ENCODE assay signal across 19 mouse cellular contexts in the genomic region with DNA sequence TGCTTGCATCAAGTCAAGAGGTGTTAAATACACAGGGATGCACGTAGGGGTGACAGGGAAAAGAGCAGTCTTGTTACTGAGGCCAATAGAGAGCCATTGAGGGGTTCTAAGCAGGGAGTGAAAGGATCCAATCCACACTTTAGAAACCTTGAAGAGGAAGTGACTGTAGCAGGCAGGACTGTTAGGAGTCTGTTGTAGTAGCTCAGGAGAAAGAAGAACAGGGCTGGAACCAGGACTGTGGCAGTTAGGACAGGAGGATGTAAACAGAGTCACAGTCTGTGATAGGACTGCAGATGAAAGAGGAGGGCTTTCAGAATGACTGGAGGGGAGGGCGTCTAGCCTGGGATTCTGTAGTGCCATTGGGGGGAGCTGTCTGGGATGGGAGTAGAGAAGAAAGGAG. TPM values are rescaled to one million over a fixed set of nuclear protein-coding genes. Genes with fewer than 3 reads are reported as not detected.
DNase-seq lines count a peak whose midpoint lies in the region; ATAC-seq and TF ChIP-seq lines count a peak whose summit lies in the region.
"Had no signal": no experiment of that assay in that cellular context is flagged by ENCODE, and none has a peak within 500 bp of the region (broad histone marks: within the 10 kb centered on the region; RNA-seq: fewer than 3 reads in every experiment).

No protein-coding gene starts in this region.

- intact Hi-C loops in heart, postnatal 36 days (cut with DNase I) = no loop called here

- H3K27me3 ChIP-seq in forebrain, embryonic 13.5 days = no peaks in the 10 kb centered on the region
- no peaks in the 10 kb centered on the region for H3K27me3 ChIP-seq in forebrain, embryonic 10.5 days (ENCODE audit: poor library complexity, severe bottlenecking)
- no peaks in the 10 kb centered on the region for H3K27me3 ChIP-seq in heart, embryonic 15.5 days
- H3K27me3 ChIP-seq in stomach, embryonic 16.5 days (ENCODE audit: control insufficient read depth, insufficient read depth, low read length) = no peaks in the 10 kb centered on the region
- no peaks in the 10 kb centered on the region for H3K27me3 ChIP-seq in stomach, postnatal 0 days (ENCODE audit: control insufficient read depth, insufficient read depth, low read length)
- H3K27me3 ChIP-seq: embryonic facial prominence, embryonic 12.5 days; forebrain, embryonic 12.5 days; intestine, embryonic 15.5 days had no signal

- TF ChIP-seq EP300 in stomach, postnatal 0 days (optimal IDR thresholded peaks at IDR 0.05) = no peak

- no peak for DNase-seq in forebrain, embryonic 10.5 days (ENCODE audit: extremely low spot score, low spot score)
- DNase-seq in heart, postnatal 36 days = no peak
- no peak for DNase-seq in stomach, postnatal 0 days (ENCODE audit: low spot score)
- DNase-seq in left cerebral cortex, adult 11 months (ENCODE audit: low spot score) = no peak
- DNase-seq: adrenal gland, postnatal 10 days; cerebellum, adult 18-20 months; cerebellum, postnatal 14 days; forebrain, postnatal 0 days; gastrocnemius, postnatal 36 days; heart, adult 18-20 months; heart, postnatal 14 days had no signal

- H3K4me2 ChIP-seq in forebrain, embryonic 13.5 days = no peak overlapping the region
- H3K4me2 ChIP-seq in heart, embryonic 15.5 days = no peak overlapping the region
- no peak overlapping the region for H3K4me2 ChIP-seq in stomach, embryonic 16.5 days (ENCODE audit: low read depth, low read length)
- no peak overlapping the region for H3K4me2 ChIP-seq in stomach, postnatal 0 days (replicated peaks; ENCODE audit: low read depth)
- H3K4me2 ChIP-seq: embryonic facial prominence, embryonic 12.5 days; forebrain, embryonic 12.5 days; hindbrain, embryonic 14.5 days; intestine, embryonic 15.5 days had no signal

- H3K4me3 ChIP-seq in forebrain, embryonic 13.5 days = no peak overlapping the region
- no peak overlapping the region for H3K4me3 ChIP-seq in forebrain, embryonic 10.5 days
- no peak overlapping the region for H3K4me3 ChIP-seq in heart, embryonic 15.5 days
- H3K4me3 ChIP-seq in stomach, embryonic 16.5 days (replicated peaks; ENCODE audit: low read length) = no peak overlapping the region
- no peak overlapping the region for H3K4me3 ChIP-seq in stomach, postnatal 0 days (ENCODE audit: low read depth, low read length)
- H3K4me3 ChIP-seq: embryonic facial prominence, embryonic 12.5 days; forebrain, embryonic 12.5 days; hindbrain, embryonic 10.5 days; intestine, embryonic 15.5 days had no signal

- H3K4me1 ChIP-seq in forebrain, embryonic 13.5 days = peaks cover 40% of the 10 kb centered on the region
- H3K4me1 ChIP-seq in forebrain, embryonic 10.5 days = peaks cover 42% of the 10 kb centered on the region
- H3K4me1 ChIP-seq in heart, embryonic 15.5 days (replicated peaks) = peaks cover 37% of the 10 kb centered on the region
- H3K4me1 ChIP-seq in stomach, embryonic 16.5 days (ENCODE audit: control insufficient read depth, insufficient read depth, low read length) = peaks cover 26% of the 10 kb centered on the region
- peaks cover 18% of the 10 kb centered on the region for H3K4me1 ChIP-seq in stomach, postnatal 0 days (replicated peaks; ENCODE audit: control insufficient read depth, insufficient read depth)

- TF ChIP-seq CTCF in stomach, postnatal 0 days (IDR thresholded peaks at IDR 0.05; ENCODE audit: low read depth) = no peak

- 0 out of 2 replicates have a peak overlapping the region, but pooled peaks have one; percentile 22 for H3K27ac ChIP-seq in forebrain, embryonic 13.5 days
- no peak overlapping the region for H3K27ac ChIP-seq in forebrain, embryonic 10.5 days
- peak overlapping the region; percentile 65; the same call in 1 of the 2 replicates for H3K27ac ChIP-seq in heart, embryonic 15.5 days
- 0 out of 2 replicates have a peak overlapping the region, but pooled peaks have one; percentile 6 for H3K27ac ChIP-seq in stomach, embryonic 16.5 days (ENCODE audit: low read length)
- no peak overlapping the region for H3K27ac ChIP-seq in stomach, postnatal 0 days (replicated peaks)
- H3K27ac ChIP-seq: embryonic facial prominence, embryonic 12.5 days; forebrain, embryonic 12.5 days; hindbrain, embryonic 10.5 days; hindbrain, embryonic 14.5 days; intestine, embryonic 15.5 days had no signal

- H3K9ac ChIP-seq in forebrain, embryonic 13.5 days = no peak overlapping the region
- no peak overlapping the region for H3K9ac ChIP-seq in heart, embryonic 15.5 days
- no peak overlapping the region for H3K9ac ChIP-seq in stomach, embryonic 16.5 days (ENCODE audit: low read length)
- H3K9ac ChIP-seq in stomach, postnatal 0 days (ENCODE audit: low read length) = no peak overlapping the region
- H3K9ac ChIP-seq: embryonic facial prominence, embryonic 12.5 days; forebrain, embryonic 12.5 days; forebrain, postnatal 0 days; hindbrain, embryonic 14.5 days; intestine, embryonic 15.5 days had no signal

- no peaks in the 10 kb centered on the region for H3K9me3 ChIP-seq in forebrain, embryonic 13.5 days (replicated peaks)
- peaks cover 7% of the 10 kb centered on the region; the same call in 1 of the 2 replicates for H3K9me3 ChIP-seq in forebrain, embryonic 10.5 days
- H3K9me3 ChIP-seq in heart, embryonic 15.5 days (replicated peaks) = no peaks in the 10 kb centered on the region
- H3K9me3 ChIP-seq in stomach, embryonic 16.5 days (replicated peaks; ENCODE audit: control insufficient read depth, low read length) = no peaks in the 10 kb centered on the region
- no peaks in the 10 kb centered on the region for H3K9me3 ChIP-seq in stomach, postnatal 0 days (ENCODE audit: control insufficient read depth, low read length)
- H3K9me3 ChIP-seq: embryonic facial prominence, embryonic 12.5 days; forebrain, embryonic 12.5 days; hindbrain, embryonic 10.5 days; intestine, embryonic 15.5 days had no signal

- no peak for ATAC-seq in forebrain, embryonic 13.5 days
- no peak for ATAC-seq in heart, embryonic 15.5 days (replicated peaks; ENCODE audit: insufficient number of reproducible peaks, insufficient read depth, low FRiP score, low read depth)
- no peak for ATAC-seq in stomach, embryonic 16.5 days (ENCODE audit: insufficient read depth, low FRiP score)
- no peak for ATAC-seq in stomach, postnatal 0 days (ENCODE audit: low FRiP score, low TSS enrichment)
- ATAC-seq: forebrain, postnatal 0 days; intestine, embryonic 15.5 days had no signal

- WGBS in forebrain, embryonic 13.5 days = 45% methylated on average over 2 of the region's 2 CpGs
- WGBS in forebrain, embryonic 10.5 days = 51% methylated on average over 2 of the region's 2 CpGs
- 31% methylated on average over 2 of the region's 2 CpGs for WGBS in heart, embryonic 15.5 days
- 44% methylated on average over 2 of the region's 2 CpGs for WGBS in stomach, embryonic 16.5 days
- WGBS in stomach, postnatal 0 days = 48% methylated on average over 2 of the region's 2 CpGs

- H3K36me3 ChIP-seq in forebrain, embryonic 13.5 days (ENCODE audit: poor library complexity, severe bottlenecking) = peaks cover 30% of the 10 kb centered on the region
- peaks cover 33% of the 10 kb centered on the region for H3K36me3 ChIP-seq in forebrain, embryonic 10.5 days (replicated peaks)
- H3K36me3 ChIP-seq in heart, embryonic 15.5 days = peaks cover 5% of the 10 kb centered on the region; the same call in 1 of the 2 replicates
- no peaks in the 10 kb centered on the region for H3K36me3 ChIP-seq in stomach, embryonic 16.5 days (ENCODE audit: control insufficient read depth, insufficient read depth, low read length)
- H3K36me3 ChIP-seq in stomach, postnatal 0 days (ENCODE audit: control insufficient read depth, insufficient read depth, low read length) = no peaks in the 10 kb centered on the region
- H3K36me3 ChIP-seq: intestine, embryonic 15.5 days had no signal

RNA-seq across cellular contexts. Expression of a gene that starts 14.1 kb away (rescaled TPM):
- polyA plus RNA-seq in forebrain, embryonic 13.5 days (2015; fragmentation: Nextera tagmentation; extraction: Ambion mirVana) = 15.5 and 15.9 TPM in 2 replicates
- 13.6 and 13.7 TPM in 2 replicates for polyA plus RNA-seq in forebrain, embryonic 10.5 days (2016; fragmentation: Nextera tagmentation; extraction: Ambion mirVana)
- 8.0 and 9.7 TPM in 2 replicates for polyA plus RNA-seq in heart, embryonic 15.5 days (2015; fragmentation: Nextera tagmentation; extraction: Ambion mirVana)
- 10 to 100 TPM; 17.9 to 20.4 TPM for total RNA-seq in heart, postnatal 36 days (2021)
- polyA plus RNA-seq in stomach, embryonic 16.5 days (2015; fragmentation: Nextera tagmentation; extraction: Ambion mirVana) = 8.5 and 9.3 TPM in 2 replicates
- polyA plus RNA-seq in stomach, postnatal 0 days (2015; fragmentation: Nextera tagmentation; extraction: Ambion mirVana) = 4.2 and 4.7 TPM in 2 replicates

RNA-seq across cellular contexts. Expression of a gene that starts 29.2 kb away (rescaled TPM):
- 44.8 and 46.3 TPM in 2 replicates for polyA plus RNA-seq in forebrain, embryonic 13.5 days (2015; fragmentation: Nextera tagmentation; extraction: Ambion mirVana)
- 38.5 and 38.8 TPM in 2 replicates for polyA plus RNA-seq in forebrain, embryonic 10.5 days (2016; fragmentation: Nextera tagmentation; extraction: Ambion mirVana)
- 22.2 and 27.3 TPM in 2 replicates for polyA plus RNA-seq in heart, embryonic 15.5 days (2015; fragmentation: Nextera tagmentation; extraction: Ambion mirVana)
- 10 to 100 TPM; 25.3 to 29.9 TPM for total RNA-seq in heart, postnatal 36 days (2021)
- 32.1 and 33.7 TPM in 2 replicates for polyA plus RNA-seq in stomach, embryonic 16.5 days (2015; fragmentation: Nextera tagmentation; extraction: Ambion mirVana)
- 11.1 and 11.3 TPM in 2 replicates for polyA plus RNA-seq in stomach, postnatal 0 days (2015; fragmentation: Nextera tagmentation; extraction: Ambion mirVana)

Comparison
In these comparisons a context has a peak if more than half of its experiments do, and no peak if none do; other contexts are left out.
1. H3K27ac ChIP-seq: peak in forebrain, embryonic 13.5 days (single experiment), heart, embryonic 15.5 days (single experiment) and stomach, embryonic 16.5 days (single experiment); none in forebrain, embryonic 10.5 days (single experiment) and stomach, postnatal 0 days (single experiment).